In the genomic region with DNA sequence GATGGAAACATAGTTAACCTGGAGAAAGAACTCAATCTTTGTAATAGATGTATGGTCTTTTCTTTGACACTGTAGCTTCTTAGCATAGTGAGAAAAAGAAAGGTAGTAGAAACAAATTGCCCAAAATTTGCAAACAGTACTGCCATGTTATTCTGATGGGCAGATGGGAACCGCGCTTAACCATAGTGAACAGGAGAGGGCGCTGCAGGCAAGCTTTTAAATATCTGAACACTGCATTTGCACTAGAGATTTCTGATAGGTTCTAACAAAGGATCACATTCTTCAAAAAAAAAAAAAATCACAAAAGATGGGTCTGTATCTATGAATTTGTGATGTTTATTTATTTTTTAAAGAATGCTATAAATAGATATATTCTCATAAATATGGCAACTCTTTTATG, we compare ENCODE assay signal across 9 mouse cellular contexts. TPM values are rescaled to one million over a fixed set of nuclear protein-coding genes. Genes with fewer than 3 reads are reported as not detected.
DNase-seq lines count a peak whose midpoint lies in the region; TF ChIP-seq lines count a peak whose summit lies in the region.
"Had no signal": no experiment of that assay in that cellular context is flagged by ENCODE, and none has a peak within 500 bp of the region (broad histone marks: within the 10 kb centered on the region; RNA-seq: fewer than 3 reads in every experiment).

No protein-coding gene starts in this region.

- H3K27ac ChIP-seq in ES-E14 (ENCODE audit: insufficient read depth, low read depth, low read length, poor library complexity, severe bottlenecking) = no peak overlapping the region
- H3K27ac ChIP-seq: liver, embryonic 13.5 days had no signal

- no peaks in the 10 kb centered on the region for H3K9me3 ChIP-seq in ES-E14 (ENCODE audit: control insufficient read depth, insufficient read depth, low read depth, low read length)
- H3K9me3 ChIP-seq: liver, embryonic 13.5 days had no signal

- DNase-seq in cerebellum, adult 18-20 months = peak; percentile 25 to 54
- no peak for DNase-seq in cerebellum, adult 11-12 months
- DNase-seq in ES-E14 (ENCODE audit: low read depth, low spot score) = peak; percentile 51
- peak; percentile 77 to 84 for DNase-seq in cerebellum, postnatal 10 days
- peak; percentile 24 to 61 for DNase-seq in frontal cortex, postnatal 14 days (ENCODE audit: low spot score in 2 of 2)
- peak; percentile 35 to 77 for DNase-seq in kidney, postnatal 36 days
- DNase-seq in lung, adult 18-20 months = peak; percentile 27 to 50
- peak; percentile 9 for DNase-seq in retina, adult 2 months (ENCODE audit: low read depth, low spot score)
- DNase-seq: liver, embryonic 13.5 days had no signal

- no peak overlapping the region for H3K4me3 ChIP-seq in ES-E14 (ENCODE audit: insufficient read depth in 1 of 2, low read depth in 1 of 2, low read length in 2 of 2, poor library complexity in 1 of 2, severe bottlenecking in 1 of 2)
- H3K4me3 ChIP-seq: liver, embryonic 13.5 days had no signal

- H3K4me1 ChIP-seq in ES-E14 (ENCODE audit: control insufficient read depth in 2 of 2, insufficient read depth in 2 of 2, low read length in 2 of 2, poor library complexity in 1 of 2) = peaks cover 0 to 2% of the 10 kb centered on the region in 2 experiments; a peak in 1 of 4 replicates
- H3K4me1 ChIP-seq: liver, embryonic 13.5 days had no signal

- in situ Hi-C loops in ES-E14 (cut with MboI; ENCODE audit: low sequenced_read_pairs in 2 of 2, unreplicated experiment in 2 of 2) = loop anchor here (10.0 kb wide), 1 partner anchor 419 kb away; no protein-coding TSS in a partner anchor

- no peak overlapping the region for H3K9ac ChIP-seq in ES-E14 (ENCODE audit: insufficient read depth, low read depth, low read length, poor library complexity, severe bottlenecking)
- H3K9ac ChIP-seq: liver, embryonic 13.5 days had no signal

- no peaks in the 10 kb centered on the region for H3K36me3 ChIP-seq in ES-E14 (ENCODE audit: control insufficient read depth, insufficient read depth, low read length, poor library complexity, severe bottlenecking)
- H3K36me3 ChIP-seq: liver, embryonic 13.5 days had no signal

TF ChIP-seq in ES-E14, 5 proteins besides CTCF, POLR2A, EP300 and RAD21:
- TF ChIP-seq ZC3H11A (IDR thresholded peaks at IDR 0.05; ENCODE audit: borderline replicate concordance, low read depth, low read length) (peak; percentile 87), CHD2 (IDR thresholded peaks at IDR 0.05; ENCODE audit: low read depth, low read length) (no peak)

RNA-seq across cellular contexts. Expression of a gene that starts 8.2 kb away (rescaled TPM):
- total RNA-seq in ES-E14 (2012; rRNA removed) = 49.9 TPM in 2 replicates

RNA-seq across cellular contexts. Expression of a gene that starts 58.3 kb away (rescaled TPM):
- 0.94 and 1.6 TPM in 2 replicates for total RNA-seq in ES-E14 (2012; rRNA removed)
